Comparison of ENCODE assay signal across 1 mouse cellular context in the genomic region with DNA sequence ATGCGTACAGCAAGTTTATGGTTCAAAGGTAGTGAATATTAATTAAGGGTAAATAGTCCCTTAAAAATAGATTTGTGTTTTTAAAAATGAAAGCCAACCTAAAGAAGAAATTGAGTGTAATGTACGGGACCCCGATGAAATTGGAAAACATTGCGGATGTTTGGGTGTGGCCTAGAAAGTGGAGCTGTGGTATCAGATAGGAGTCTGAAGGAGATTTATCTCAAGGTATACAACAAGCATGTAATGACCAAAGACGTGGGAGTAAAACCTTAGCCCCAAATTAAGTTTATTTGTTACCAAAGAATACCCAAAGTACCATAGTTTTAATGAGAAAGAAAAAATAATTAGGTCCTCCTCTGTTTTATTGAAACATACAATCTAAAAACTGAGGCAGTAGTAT.
TF ChIP-seq lines count a peak whose summit lies in the region.

No protein-coding gene starts in this region.

TF ChIP-seq in MEL, 35 proteins besides CTCF, POLR2A, EP300 and RAD21:
- TF ChIP-seq MAZ (IDR thresholded peaks at IDR 0.05; ENCODE audit: low read depth, low read length) (no peak), JUND (IDR thresholded peaks at IDR 0.05; ENCODE audit: low read depth, low read length) (no peak), NELFE (IDR thresholded peaks at IDR 0.05; ENCODE audit: low read depth, low read length) (no peak), UBTF (IDR thresholded peaks at IDR 0.05; ENCODE audit: borderline replicate concordance, insufficient read depth, low read depth, low read length) (no peak), POLR2AphosphoS2 (IDR thresholded peaks at IDR 0.05; ENCODE audit: low read length) (no peak), BHLHE40 (IDR thresholded peaks at IDR 0.05; ENCODE audit: borderline replicate concordance, low read depth, low read length) (no peak), SIN3A (IDR thresholded peaks at IDR 0.05; ENCODE audit: low read length) (0 out of 2 replicates have a peak, but pooled peaks have one; percentile 11), ETS1 (IDR thresholded peaks at IDR 0.05; ENCODE audit: low read depth, low read length) (no peak), GATA1 (IDR thresholded peaks at IDR 0.05; ENCODE audit: low read depth, low read length) (peak; percentile 73), NRF1 (IDR thresholded peaks at IDR 0.05; ENCODE audit: insufficient read depth, low read depth, low read length, poor library complexity, severe bottlenecking) (no peak), KAT2A (conservative IDR thresholded peaks at IDR 0.05; ENCODE audit: low read depth, low read length) (no peak)
